Mouse (Mus musculus) adrenal gland (tissue): ENCODE results near the gene Theg.

Source experiments
- intact Hi-C: fragments of 180-260 bp; cut with DNase I; formaldehyde crosslinking; loops from one replicate; pipeline ENCODE4 v1.15.1; 2025

The Theg gene

GRCm38 (mm10) chr10:79594872-79595589, 7.9 kb upstream of the Theg start:
- intact Hi-C loops = loop anchor here (2.0 to 5.0 kb wide), 2 partner anchors 54 to 72 kb away; partner anchors contain the start of gene Tpgs1

GRCm38 (mm10) chr10:79594111-79594510, 7.0 kb upstream of the Theg start:
- intact Hi-C loops = loop anchor here (2.0 kb wide), 1 partner anchor 55 kb away; no protein-coding TSS in a partner anchor

- intact Hi-C loops = no loop called here
Measured at GRCm38 (mm10) chr10:79590702-79591101, 3.6 kb upstream of the Theg start.

GRCm38 (mm10) chr10:79587752-79588126, 608 bp upstream of the Theg start:
- intact Hi-C loops = no loop called here

GRCm38 (mm10) chr10:79586243-79586642, 888 bp downstream of the Theg start:
- intact Hi-C loops = no loop called here

GRCm38 (mm10) chr10:79585723-79586122, 1.4 kb downstream of the Theg start:
- intact Hi-C loops = no loop called here

- intact Hi-C loops = no loop called here
Measured at GRCm38 (mm10) chr10:79585136-79585535, 2.0 kb downstream of the Theg start.

- intact Hi-C loops = no loop called here
Measured at GRCm38 (mm10) chr10:79584426-79584825, 2.7 kb downstream of the Theg start.

GRCm38 (mm10) chr10:79584021-79584420, 3.1 kb downstream of the Theg start:
- intact Hi-C loops = no loop called here

GRCm38 (mm10) chr10:79581501-79581900, 5.6 kb downstream of the Theg start:
- intact Hi-C loops = no loop called here

GRCm38 (mm10) chr10:79580811-79581210, 6.3 kb downstream of the Theg start:
- intact Hi-C loops = no loop called here

- intact Hi-C loops = no loop called here
Measured at GRCm38 (mm10) chr10:79580356-79580755, 6.8 kb downstream of the Theg start.

- intact Hi-C loops = no loop called here
Measured at GRCm38 (mm10) chr10:79579781-79580180, 7.3 kb downstream of the Theg start.

GRCm38 (mm10) chr10:79578891-79579290, 8.2 kb downstream of the Theg start:
- intact Hi-C loops = no loop called here

GRCm38 (mm10) chr10:79578276-79578675, 8.9 kb downstream of the Theg start:
- intact Hi-C loops = no loop called here

- intact Hi-C loops = no loop called here
Measured at GRCm38 (mm10) chr10:79577376-79577775, 9.8 kb downstream of the Theg start.

- intact Hi-C loops = no loop called here
Measured at GRCm38 (mm10) chr10:79575754-79576153, 11.4 kb downstream of the Theg start.

- intact Hi-C loops = no loop called here
Measured at GRCm38 (mm10) chr10:79574796-79575195, 12.3 kb downstream of the Theg start.

- intact Hi-C loops = no loop called here
Measured at GRCm38 (mm10) chr10:79574350-79574749, 12.8 kb downstream of the Theg start.

GRCm38 (mm10) chr10:79573611-79574010, 13.5 kb downstream of the Theg start:
- intact Hi-C loops = no loop called here

- intact Hi-C loops = no loop called here
Measured at GRCm38 (mm10) chr10:79571314-79571713, 15.8 kb downstream of the Theg start.

- intact Hi-C loops = no loop called here
Measured at GRCm38 (mm10) chr10:79569921-79570320, 17.2 kb downstream of the Theg start.

- intact Hi-C loops = no loop called here
Measured at GRCm38 (mm10) chr10:79559716-79560115, 27.4 kb downstream of the Theg start.
